Mouse (Mus musculus): ENCODE results near the gene Cd7. TPM values are rescaled to one million over a fixed set of nuclear protein-coding genes. Genes with fewer than 3 reads are reported as not detected.
"Not testable (repeated sequence)": the region's sequence is repeated elsewhere in the genome, so short reads cannot be mapped to it uniquely, and the experiment has no call there.

The Cd7 gene
- polyA plus RNA-seq, 1 experiment from 2014 or later, result not detected

DNA sequence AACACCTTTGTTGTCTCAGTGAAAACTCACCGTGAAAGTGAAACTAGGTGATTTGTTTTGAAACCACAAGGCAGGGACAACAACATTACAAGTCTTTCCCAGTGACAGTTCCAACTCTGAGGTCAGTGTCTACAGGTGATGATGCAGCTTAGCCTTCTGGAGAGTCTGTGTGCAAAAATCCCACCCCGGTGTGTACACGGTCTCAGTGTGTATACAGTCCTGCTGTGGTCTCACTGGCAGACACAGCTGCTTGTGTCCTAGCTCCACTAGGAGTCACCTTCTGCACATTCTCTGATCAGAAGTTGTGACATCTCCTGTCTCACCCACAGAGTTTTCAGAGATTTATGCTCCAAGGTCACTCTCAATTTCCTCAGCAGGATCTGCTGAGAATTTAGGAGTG lies 25.0 kb upstream of the Cd7 start:
- no peak overlapping the region for H3K27ac ChIP-seq
- no peaks in the 10 kb centered on the region for H3K4me1 ChIP-seq (replicated peaks)
- no peak overlapping the region for H3K4me2 ChIP-seq
- 77% methylated on average over 3 of the region's 3 CpGs for WGBS
- no peaks in the 10 kb centered on the region for H3K36me3 ChIP-seq
- H3K4me3 ChIP-seq (replicated peaks), result no peak overlapping the region
- no peak for ATAC-seq (ENCODE audit: insufficient number of reproducible peaks, insufficient read depth, low FRiP score, low TSS enrichment, low read depth)
- H3K27me3 ChIP-seq, result no peaks in the 10 kb centered on the region
- H3K9ac ChIP-seq (replicated peaks), result no peak overlapping the region
- no peaks in the 10 kb centered on the region for H3K9me3 ChIP-seq

DNA sequence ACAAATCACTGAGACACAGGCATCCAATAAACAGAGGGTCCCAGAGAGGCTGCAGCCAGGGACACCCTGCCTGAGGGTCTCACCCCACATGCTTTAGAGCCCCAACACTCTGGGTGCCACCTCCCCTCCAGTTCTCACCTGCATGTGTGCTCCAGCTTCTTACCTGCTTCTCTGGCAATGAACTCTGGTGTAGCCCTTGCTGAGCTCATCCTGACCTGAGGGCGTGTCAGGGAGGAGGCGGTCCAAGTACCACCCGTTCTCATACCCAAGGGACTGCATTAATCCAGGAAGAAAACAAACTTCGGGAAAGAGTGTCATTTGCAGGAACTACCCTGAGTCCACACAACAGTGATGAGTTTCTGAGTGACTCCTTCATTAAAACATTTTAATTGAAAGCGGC lies 24.2 kb upstream of the Cd7 start, which contains the start of gene Sectm1b:
Gene Sectm1b, minus strand, starts transcription at position 191 of the 400 bp plus-strand sequence.
- H3K9ac ChIP-seq (replicated peaks), result no peak within 1 kb of the TSS
- no peaks in the 10 kb centered on the region for H3K27me3 ChIP-seq
- H3K4me3 ChIP-seq (replicated peaks), result no peak within 1 kb of the TSS
- no peak for ATAC-seq (ENCODE audit: insufficient number of reproducible peaks, insufficient read depth, low FRiP score, low TSS enrichment, low read depth)
- no peak within 1 kb of the TSS for H3K27ac ChIP-seq
- no peaks in the 10 kb centered on the region for H3K36me3 ChIP-seq
- no peaks in the 10 kb centered on the region for H3K4me1 ChIP-seq (replicated peaks)
- no peaks in the 10 kb centered on the region for H3K9me3 ChIP-seq
- no peak within 1 kb of the TSS for H3K4me2 ChIP-seq
- 76% methylated on average over 5 of the region's 5 CpGs for WGBS

DNA sequence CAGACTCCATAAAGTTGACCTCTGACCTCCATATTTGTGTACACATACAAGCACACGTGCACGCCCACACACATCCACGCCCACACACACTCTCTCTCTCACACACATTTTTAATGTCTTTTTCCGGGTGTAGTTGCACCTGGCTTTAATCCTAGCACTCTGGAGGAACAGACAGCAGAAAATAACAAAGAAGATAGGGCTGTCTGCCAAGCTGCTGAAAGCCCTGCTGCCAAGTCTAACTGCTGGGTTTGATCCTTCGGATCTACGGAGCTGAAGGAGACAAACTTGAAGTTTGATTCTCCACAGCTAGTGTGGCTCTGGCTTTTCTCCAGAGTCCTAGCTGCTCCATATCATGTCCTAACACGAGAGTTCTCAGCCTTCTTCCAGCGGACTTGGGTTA lies 22.4 kb upstream of the Cd7 start:
- H3K4me1 ChIP-seq (replicated peaks), result no peaks in the 10 kb centered on the region
- H3K36me3 ChIP-seq, result no peaks in the 10 kb centered on the region
- H3K27me3 ChIP-seq, result no peaks in the 10 kb centered on the region
- no peaks in the 10 kb centered on the region for H3K9me3 ChIP-seq
- H3K9ac ChIP-seq (replicated peaks), result no peak overlapping the region
- H3K4me3 ChIP-seq (replicated peaks), result no peak overlapping the region
- no peak overlapping the region for H3K27ac ChIP-seq
- 82% methylated on average over 8 of the region's 8 CpGs for WGBS
- H3K4me2 ChIP-seq, result no peak overlapping the region
- ATAC-seq (ENCODE audit: insufficient number of reproducible peaks, insufficient read depth, low FRiP score, low TSS enrichment, low read depth), result no peak

DNA sequence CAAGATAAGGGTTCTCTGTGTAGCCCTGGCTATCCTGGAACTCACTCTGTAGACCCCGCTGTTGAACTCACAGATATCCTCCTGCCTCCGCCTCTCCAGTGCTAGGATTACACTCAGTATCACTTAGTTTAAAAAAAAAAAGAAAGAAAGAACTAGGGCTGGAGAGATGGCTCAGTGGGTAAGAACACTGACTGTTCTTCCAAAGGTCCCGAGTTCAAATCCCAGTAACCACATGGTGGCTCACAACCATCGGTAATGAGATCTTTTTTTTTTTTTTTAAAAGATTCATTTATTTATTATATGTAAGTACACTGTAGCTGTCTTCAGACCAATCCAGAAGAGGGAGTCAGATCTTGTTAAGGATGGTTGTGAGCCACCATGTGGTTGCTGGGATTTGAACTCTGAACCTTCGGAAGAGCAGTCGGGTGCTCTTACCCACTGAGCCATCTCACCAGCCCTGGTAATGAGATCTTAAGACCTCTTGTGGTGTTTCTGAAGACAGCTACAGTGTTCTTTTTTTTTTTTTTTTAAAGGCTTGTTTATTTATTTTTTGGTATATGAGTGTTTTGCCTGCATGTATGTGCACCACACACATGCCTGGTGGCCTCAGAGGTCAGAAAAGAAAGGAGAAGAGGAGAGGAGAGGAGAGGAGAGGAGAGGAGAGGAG lies 21.3 kb upstream of the Cd7 start:
- H3K4me3 ChIP-seq (replicated peaks); ATAC-seq (ENCODE audit: insufficient number of reproducible peaks, insufficient read depth, low FRiP score, low TSS enrichment, low read depth); H3K36me3 ChIP-seq; H3K9me3 ChIP-seq; H3K27me3 ChIP-seq; H3K27ac ChIP-seq; H3K9ac ChIP-seq (replicated peaks); H3K4me1 ChIP-seq (replicated peaks); H3K4me2 ChIP-seq: not testable (repeated sequence)
- WGBS, result 93% methylated on average over 6 of the region's 6 CpGs

DNA sequence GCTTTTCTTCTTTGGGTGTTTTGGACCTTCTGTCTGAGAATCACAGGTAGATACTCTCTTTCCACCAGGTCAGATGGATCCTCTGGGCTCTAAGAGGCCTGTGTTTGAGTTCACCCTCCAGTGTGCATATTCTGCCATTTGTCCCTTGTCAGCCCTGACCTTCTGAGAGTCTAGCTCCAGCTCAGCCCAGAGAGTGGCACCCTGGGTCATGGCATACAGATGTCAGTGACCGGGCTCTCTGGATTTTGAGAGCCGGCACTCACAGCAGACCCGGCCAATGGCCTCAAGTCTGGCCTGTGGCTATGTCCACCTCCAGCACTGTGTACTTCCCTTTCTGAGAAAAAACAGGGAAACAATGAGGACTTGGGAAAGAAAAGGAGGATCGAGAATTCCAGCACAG lies 20.3 kb upstream of the Cd7 start:
- WGBS, result 92% methylated on average over 4 of the region's 4 CpGs
- no peaks in the 10 kb centered on the region for H3K9me3 ChIP-seq
- no peak for ATAC-seq (ENCODE audit: insufficient number of reproducible peaks, insufficient read depth, low FRiP score, low TSS enrichment, low read depth)
- no peak overlapping the region for H3K27ac ChIP-seq
- H3K27me3 ChIP-seq, result no peaks in the 10 kb centered on the region
- no peak overlapping the region for H3K4me2 ChIP-seq
- no peak overlapping the region for H3K4me3 ChIP-seq (replicated peaks)
- H3K9ac ChIP-seq (replicated peaks), result no peak overlapping the region
- no peaks in the 10 kb centered on the region for H3K4me1 ChIP-seq (replicated peaks)
- no peaks in the 10 kb centered on the region for H3K36me3 ChIP-seq

DNA sequence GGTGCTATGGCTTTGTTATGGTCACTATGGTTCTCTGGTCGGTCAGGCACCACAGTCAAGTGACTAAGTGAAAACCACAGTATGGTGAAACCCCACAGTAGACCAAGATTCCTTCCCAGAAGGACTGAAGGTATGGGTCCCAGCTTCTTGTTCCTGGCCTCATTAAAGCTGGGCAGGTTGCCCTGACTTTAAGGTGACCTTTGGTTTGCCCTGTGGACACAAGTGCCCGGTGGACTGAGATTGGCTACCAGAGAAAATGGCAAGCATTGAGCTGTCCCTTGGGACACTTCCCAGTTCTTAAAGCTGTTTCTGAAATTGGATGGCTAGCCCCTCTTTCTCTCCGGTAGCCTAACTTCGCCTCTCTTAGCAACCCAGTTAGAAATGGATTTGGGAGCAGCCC lies 19.7 kb upstream of the Cd7 start:
- no peaks in the 10 kb centered on the region for H3K4me1 ChIP-seq (replicated peaks)
- H3K4me3 ChIP-seq (replicated peaks), result no peak overlapping the region
- H3K36me3 ChIP-seq, result no peaks in the 10 kb centered on the region
- no peak overlapping the region for H3K27ac ChIP-seq
- ATAC-seq (ENCODE audit: insufficient number of reproducible peaks, insufficient read depth, low FRiP score, low TSS enrichment, low read depth), result no peak
- no peak overlapping the region for H3K4me2 ChIP-seq
- no peaks in the 10 kb centered on the region for H3K27me3 ChIP-seq
- no peak overlapping the region for H3K9ac ChIP-seq (replicated peaks)
- no peaks in the 10 kb centered on the region for H3K9me3 ChIP-seq
- 83% methylated on average over 4 of the region's 4 CpGs for WGBS

DNA sequence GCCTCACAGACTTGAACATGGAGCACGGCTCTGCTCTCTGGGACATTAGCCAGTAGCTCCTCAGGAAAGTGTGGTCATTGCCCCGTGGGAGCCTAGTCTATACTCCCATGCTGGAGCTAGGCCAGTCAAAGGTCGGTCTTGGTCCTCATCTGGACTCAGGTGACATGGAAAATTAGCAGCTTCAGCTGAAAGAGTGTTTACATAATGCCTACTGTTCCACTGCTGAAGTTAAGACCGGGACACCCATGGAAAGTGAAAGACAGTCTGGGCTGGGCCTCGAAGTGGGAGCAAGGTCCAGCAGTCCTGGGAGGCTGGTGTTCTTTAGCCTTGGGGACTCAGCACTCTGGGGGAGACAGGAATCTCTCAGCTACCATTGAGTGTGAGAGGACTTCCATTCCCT lies 18.9 kb upstream of the Cd7 start:
- Histone ChIP-seq H3K4me1 (replicated peaks) (no peaks in the 10 kb centered on the region), H3K4me3 (replicated peaks) (no peak overlapping the region), H3K36me3 (no peaks in the 10 kb centered on the region), H3K4me2 (no peak overlapping the region), H3K27ac (no peak overlapping the region), H3K9ac (replicated peaks) (no peak overlapping the region), H3K27me3 (no peaks in the 10 kb centered on the region), H3K9me3 (no peaks in the 10 kb centered on the region)
- WGBS, result 75% methylated on average over 5 of the region's 5 CpGs
- ATAC-seq (ENCODE audit: insufficient number of reproducible peaks, insufficient read depth, low FRiP score, low TSS enrichment, low read depth), result no peak

DNA sequence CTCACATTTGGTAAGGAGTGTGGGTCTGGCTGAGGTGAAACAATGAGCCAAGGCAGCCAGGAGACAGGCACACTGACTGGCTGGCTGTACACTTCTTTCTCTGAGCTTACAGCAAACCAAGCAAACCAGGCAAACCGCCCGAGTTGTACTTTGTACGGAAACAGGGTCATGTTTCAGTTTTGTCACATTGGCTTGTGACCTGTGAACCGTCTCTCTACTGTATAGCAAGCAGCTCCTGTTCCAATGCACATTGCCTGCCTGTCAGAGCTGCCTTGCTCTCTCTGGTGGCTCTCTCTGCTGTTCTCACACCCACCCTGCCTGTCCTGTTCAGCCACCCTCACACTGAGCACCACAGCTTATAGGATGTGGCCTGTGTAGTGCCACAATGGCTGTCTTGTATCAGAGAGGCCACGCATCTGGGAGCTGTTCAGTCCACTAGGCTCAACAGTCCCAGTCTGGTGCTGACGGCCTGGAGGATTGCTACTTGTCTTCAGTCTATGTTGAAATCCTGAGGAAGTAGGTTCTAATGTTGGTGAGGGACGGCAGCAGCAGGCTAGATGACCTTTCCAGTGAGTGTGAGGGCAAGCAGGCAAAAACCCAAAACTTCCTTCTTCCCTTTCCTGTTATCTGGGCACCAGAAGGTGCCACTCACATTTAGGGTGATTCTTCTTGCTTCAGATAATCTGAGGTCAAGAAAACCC lies 17.5 kb upstream of the Cd7 start:
- H3K27ac ChIP-seq, result no peak overlapping the region
- no peak overlapping the region for H3K9ac ChIP-seq (replicated peaks)
- H3K4me2 ChIP-seq, result no peak overlapping the region
- H3K9me3 ChIP-seq, result no peaks in the 10 kb centered on the region
- H3K4me3 ChIP-seq (replicated peaks), result no peak overlapping the region
- 60% methylated on average over 7 of the region's 7 CpGs for WGBS
- no peaks in the 10 kb centered on the region for H3K27me3 ChIP-seq
- ATAC-seq (ENCODE audit: insufficient number of reproducible peaks, insufficient read depth, low FRiP score, low TSS enrichment, low read depth), result no peak
- H3K4me1 ChIP-seq (replicated peaks), result no peaks in the 10 kb centered on the region
- no peaks in the 10 kb centered on the region for H3K36me3 ChIP-seq

DNA sequence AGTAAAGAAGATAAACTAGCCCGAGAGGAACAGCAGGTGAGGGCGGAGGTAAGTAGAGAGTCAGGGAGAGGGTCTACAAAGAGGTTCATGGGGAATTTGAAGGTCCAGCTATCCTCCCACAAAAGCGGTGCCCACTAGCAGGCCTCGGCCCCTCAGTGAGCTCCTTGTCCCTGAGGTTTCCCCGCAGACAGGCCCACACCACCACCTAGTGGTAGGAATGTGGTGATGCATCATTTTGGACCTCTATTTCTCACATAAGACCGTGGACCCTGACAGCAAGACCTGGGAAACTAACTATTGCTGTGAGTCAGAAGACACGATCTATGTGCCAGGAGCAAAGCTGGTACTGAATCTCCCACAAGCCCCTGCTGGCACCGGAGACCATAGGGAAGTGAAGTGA lies 14.3 kb upstream of the Cd7 start:
- Histone ChIP-seq H3K27ac (no peak overlapping the region), H3K27me3 (no peaks in the 10 kb centered on the region), H3K4me1 (replicated peaks) (no peaks in the 10 kb centered on the region), H3K4me2 (no peak overlapping the region), H3K9ac (replicated peaks) (no peak overlapping the region), H3K36me3 (no peaks in the 10 kb centered on the region), H3K9me3 (no peaks in the 10 kb centered on the region), H3K4me3 (replicated peaks) (no peak overlapping the region)
- 17% methylated on average over 8 of the region's 8 CpGs for WGBS
- ATAC-seq (ENCODE audit: insufficient number of reproducible peaks, insufficient read depth, low FRiP score, low TSS enrichment, low read depth), result no peak

DNA sequence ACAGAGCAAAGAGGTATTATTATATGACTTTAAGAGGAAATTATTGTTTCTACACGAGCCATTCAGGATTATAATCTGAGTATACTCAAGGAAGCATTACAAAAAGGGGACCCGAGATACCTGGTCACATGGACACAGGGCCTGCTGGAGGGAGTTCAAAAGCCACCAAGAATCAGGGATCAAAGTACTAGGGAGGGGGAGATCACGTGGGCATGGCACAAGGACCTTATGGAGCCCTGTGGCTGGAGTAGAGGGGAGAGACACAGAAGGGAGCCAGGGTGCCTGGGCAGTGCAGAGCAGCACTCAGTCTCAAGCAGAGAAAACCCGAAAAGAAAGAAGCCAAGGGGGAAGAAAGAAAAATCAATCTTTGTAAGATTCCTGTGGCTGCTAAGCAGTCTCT lies 13.2 kb upstream of the Cd7 start:
- 62% methylated on average over 4 of the region's 4 CpGs for WGBS
- Histone ChIP-seq H3K9ac (replicated peaks) (no peak overlapping the region), H3K27ac (no peak overlapping the region), H3K4me3 (replicated peaks) (no peak overlapping the region), H3K27me3 (no peaks in the 10 kb centered on the region), H3K4me2 (no peak overlapping the region), H3K4me1 (replicated peaks) (no peaks in the 10 kb centered on the region), H3K36me3 (no peaks in the 10 kb centered on the region), H3K9me3 (no peaks in the 10 kb centered on the region)
- no peak for ATAC-seq (ENCODE audit: insufficient number of reproducible peaks, insufficient read depth, low FRiP score, low TSS enrichment, low read depth)

DNA sequence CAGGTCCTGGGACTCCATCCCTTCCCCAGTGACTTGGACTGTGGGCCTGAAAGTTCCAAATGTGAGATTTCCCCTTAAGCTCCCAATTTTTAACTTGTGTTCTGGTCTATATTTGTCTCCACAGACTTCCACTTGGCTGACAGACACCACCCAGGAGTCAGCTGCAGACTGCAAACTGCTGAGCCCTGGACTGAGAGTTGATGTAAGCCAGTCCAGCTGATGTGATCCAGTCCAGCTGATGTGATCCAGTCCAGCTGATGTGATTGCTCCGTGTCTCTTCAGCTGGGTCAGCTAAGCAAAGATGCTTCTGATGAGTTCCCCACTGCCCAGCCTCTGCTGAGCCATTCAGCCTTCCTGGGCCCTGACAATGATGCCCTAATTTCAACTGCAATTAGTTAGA lies 12.6 kb upstream of the Cd7 start:
- Histone ChIP-seq H3K27ac (no peak overlapping the region), H3K4me2 (no peak overlapping the region), H3K4me1 (replicated peaks) (no peaks in the 10 kb centered on the region), H3K9ac (replicated peaks) (no peak overlapping the region), H3K9me3 (no peaks in the 10 kb centered on the region), H3K27me3 (no peaks in the 10 kb centered on the region), H3K36me3 (no peaks in the 10 kb centered on the region), H3K4me3 (replicated peaks) (no peak overlapping the region)
- ATAC-seq (ENCODE audit: insufficient number of reproducible peaks, insufficient read depth, low FRiP score, low TSS enrichment, low read depth), result no peak
- 58% methylated on average over 1 of the region's 1 CpGs for WGBS

DNA sequence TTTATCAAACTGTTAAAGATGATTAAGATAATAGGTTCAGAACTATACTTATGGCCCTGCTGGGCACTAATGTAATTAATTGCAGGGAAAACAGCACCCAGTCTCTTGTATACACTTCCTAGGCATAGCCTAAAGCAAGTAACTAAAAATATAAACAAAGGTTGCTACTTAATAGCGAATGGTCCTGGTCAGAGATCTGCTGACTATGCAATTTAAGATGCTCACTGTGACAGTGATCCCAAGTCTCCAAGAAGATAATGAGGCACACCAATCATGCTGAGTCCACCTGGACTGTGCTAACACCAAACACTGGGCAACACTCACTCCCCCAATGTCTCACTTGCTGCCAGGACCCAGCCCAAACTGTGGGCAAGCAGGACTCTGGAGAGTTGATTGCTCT lies 10.6 kb upstream of the Cd7 start:
- Histone ChIP-seq H3K9ac (replicated peaks) (no peak overlapping the region), H3K36me3 (no peaks in the 10 kb centered on the region), H3K9me3 (no peaks in the 10 kb centered on the region), H3K27ac (no peak overlapping the region), H3K27me3 (no peaks in the 10 kb centered on the region), H3K4me1 (replicated peaks) (no peaks in the 10 kb centered on the region), H3K4me3 (replicated peaks) (no peak overlapping the region), H3K4me2 (no peak overlapping the region)
- ATAC-seq (ENCODE audit: insufficient number of reproducible peaks, insufficient read depth, low FRiP score, low TSS enrichment, low read depth), result no peak
- 61% methylated on average over 1 of the region's 1 CpGs for WGBS

All from limb, embryonic 12.5 days (tissue).